Mouse (Mus musculus) lung, adult 2 months (tissue): ENCODE results near the gene Wee1. TPM values are rescaled to one million over a fixed set of nuclear protein-coding genes. Genes with fewer than 3 reads are reported as not detected.
"Not testable (repeated sequence)": the region's sequence is repeated elsewhere in the genome, so short reads cannot be mapped to it uniquely, and the experiment has no call there.

Experiments
- DNase-seq: peaks from one replicate; pipeline ENCODE4 v3.0.0; 2022
- H3K4me1 ChIP-seq: fragments of 200-500 bp; 2 replicates; pipeline ENCODE4 v1.6.1; 2011; ENCODE audit warnings: low read length; ENCODE audit not compliant: control insufficient read depth, insufficient read depth
- H3K4me3 ChIP-seq: fragments of 200-500 bp; replicated peaks from 2 replicates; pipeline ENCODE3; 2011; ENCODE audit warnings: low read depth, mild to moderate bottlenecking, control low read depth, low read length; ENCODE audit errors: extremely low read depth
- CTCF ChIP-seq: fragments of 200-500 bp; IDR thresholded peaks from 2 replicates; pipeline ENCODE4 v1.5.1; 2011; ENCODE audit warnings: mild to moderate bottlenecking, low read length, control low read depth; ENCODE audit not compliant: insufficient read depth
- POLR2A ChIP-seq: fragments of 200-500 bp; IDR thresholded peaks from 2 replicates; pipeline ENCODE4 v1.6.1; 2011; ENCODE audit warnings: low read depth, mild to moderate bottlenecking, control low read depth, low read length, borderline replicate concordance; ENCODE audit errors: extremely low read depth
- WGBS: fragments of 180-500 bp; shearing (Covaris S2); methylation state at CpG from one replicate; pipeline ENCODE4 v1.1.7; 2018; 5-methylcytosine and 5-hydroxymethylcytosine counted together
- polyA plus RNA-seq: library from polyadenylated mRNA; depleted of rRNA; stranded (reverse); fragments of >200 nt; gene quantifications from 2 replicates; pipeline ENCODE4 v1.2.3, GENCODE M21; 2012

Gene Wee1
- polyA plus RNA-seq, 1 experiment, result 2.9 TPM

GRCm38 (mm10) chr7:110101266-110101665, 20.6 kb upstream of the Wee1 start:
- Histone ChIP-seq H3K4me1 (peaks cover 2% of the 10 kb centered on the region; the same call in 1 of the 2 replicates), H3K4me3 (no peak overlapping the region)
- no peak for TF ChIP-seq POLR2A
- TF ChIP-seq CTCF, result no peak
- 70% methylated on average over 5 of the region's 5 CpGs for WGBS
- no peak for DNase-seq

GRCm38 (mm10) chr7:110105041-110105440, 16.8 kb upstream of the Wee1 start:
- Histone ChIP-seq H3K4me3 (no peak overlapping the region), H3K4me1 (peaks cover 8% of the 10 kb centered on the region)
- TF ChIP-seq POLR2A, result no peak
- TF ChIP-seq CTCF, result no peak
- DNase-seq, result no peak
- whole genome bisulfite sequencing, result 80% methylated on average over 5 of the region's 5 CpGs

DNA sequence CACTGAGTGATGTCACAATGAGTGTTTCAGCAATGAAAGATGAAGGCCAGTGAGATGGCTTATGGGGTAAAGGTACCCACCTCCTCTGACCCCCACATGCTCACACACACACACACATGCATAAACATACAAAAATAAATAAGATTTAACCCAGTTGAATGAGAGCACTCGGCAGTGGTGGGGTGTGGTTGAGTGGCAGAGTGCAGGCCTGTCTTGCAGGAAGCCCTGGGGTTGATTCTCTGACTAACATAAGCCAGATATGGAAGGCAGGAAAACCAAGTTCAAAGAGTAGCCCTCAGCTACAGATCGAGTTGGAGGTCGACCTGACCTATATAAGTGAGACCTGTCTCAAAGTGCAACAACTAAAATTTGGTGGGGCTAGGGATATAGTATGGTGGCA, 15.2 kb upstream of the Wee1 start:
- Histone ChIP-seq H3K4me1 (peaks cover 6% of the 10 kb centered on the region), H3K4me3 (no peak overlapping the region)
- 49% methylated on average over 3 of the region's 3 CpGs for WGBS

DNA sequence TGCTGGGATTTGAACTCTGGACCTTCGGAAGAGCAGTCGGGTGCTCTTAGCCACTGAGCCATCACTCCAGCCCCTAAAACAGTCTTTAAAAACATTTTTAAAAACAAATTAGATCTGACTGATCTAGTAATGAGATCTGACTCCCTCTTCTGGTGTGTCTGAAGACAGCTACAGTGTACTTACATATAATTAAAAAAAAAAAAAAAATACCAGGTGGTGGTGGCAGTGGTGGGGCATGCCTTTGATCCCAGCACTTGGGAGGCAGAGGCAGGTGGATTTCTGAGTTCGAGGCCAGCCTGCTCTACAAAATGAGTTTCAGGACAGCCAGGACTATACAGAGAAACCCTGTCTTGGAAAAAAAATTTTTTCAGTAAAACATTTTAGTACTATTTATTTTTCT, 13.3 kb upstream of the Wee1 start:
- DNase-seq, H3K4me3 ChIP-seq, H3K4me1 ChIP-seq: not testable (repeated sequence)
- 85% methylated on average over 3 of the region's 3 CpGs for WGBS

More for the DNA sequence above, 15.2 kb upstream of the Wee1 start:
- TF ChIP-seq POLR2A, result no peak
- TF ChIP-seq CTCF, result no peak
- no peak for DNase-seq

DNA sequence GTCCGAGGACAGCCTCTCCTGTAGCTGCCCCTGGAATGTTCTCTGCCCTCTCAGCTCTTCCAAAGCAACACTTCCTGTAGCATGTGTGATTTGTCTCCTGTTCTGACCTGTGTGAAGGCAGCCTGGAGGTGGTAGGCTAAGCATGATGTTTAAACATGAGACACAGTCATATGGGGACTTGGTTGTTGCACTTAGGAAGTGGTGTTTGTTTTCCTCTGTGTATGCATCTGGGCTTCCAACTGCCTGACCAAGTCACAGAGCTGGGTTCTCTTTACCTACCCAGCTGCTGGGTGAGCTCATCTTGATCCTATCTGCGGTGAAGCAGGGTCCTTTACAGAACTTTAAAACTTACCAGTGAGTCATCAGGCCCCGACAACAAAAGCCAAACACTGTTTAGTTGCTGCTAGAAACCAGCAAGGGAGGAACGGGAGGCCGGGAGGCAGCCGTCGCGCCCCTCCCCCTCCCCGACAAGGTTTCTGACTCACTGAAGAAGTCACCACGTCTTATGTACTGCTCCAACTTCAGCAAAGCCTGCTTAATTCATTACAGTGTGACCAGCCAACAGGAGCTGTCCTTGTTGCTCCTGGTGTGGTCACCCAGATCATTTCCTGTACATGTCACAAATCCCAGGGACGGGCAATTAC, 12.8 kb upstream of the Wee1 start:
- no peak for TF ChIP-seq POLR2A
- no peak for TF ChIP-seq CTCF
- WGBS, result 7% methylated on average over 11 of the region's 11 CpGs
- H3K4me1 ChIP-seq, result peaks cover 6% of the 10 kb centered on the region
- DNase-seq, result peak; percentile 47
- no peak overlapping the region for H3K4me3 ChIP-seq

GRCm38 (mm10) chr7:110110061-110110656, 11.7 kb upstream of the Wee1 start:
- TF ChIP-seq CTCF (no peak), POLR2A (no peak)

DNA sequence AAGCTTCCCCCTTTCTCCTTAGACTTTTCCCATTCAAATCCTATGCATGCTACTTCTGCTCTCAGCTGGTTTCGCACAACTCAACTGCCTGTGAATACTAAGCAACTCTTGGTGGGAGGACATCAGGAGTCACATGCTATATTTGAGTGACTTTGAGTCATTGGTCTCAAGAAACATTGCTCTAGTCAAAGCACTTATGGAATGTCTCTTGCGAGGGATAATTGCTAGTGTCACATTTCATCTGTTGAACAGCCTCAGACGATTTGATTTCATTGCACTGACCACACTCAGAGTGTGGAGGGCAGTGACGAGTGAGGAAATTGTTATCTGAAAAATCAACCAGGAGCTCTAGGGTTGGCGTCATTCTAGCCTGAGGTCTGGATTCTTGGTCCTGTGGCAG, 7.1 kb upstream of the Wee1 start:
- Histone ChIP-seq H3K4me1 (no peaks in the 10 kb centered on the region; the same call in 1 of the 2 replicates), H3K4me3 (no peak overlapping the region)
- no peak for DNase-seq
- TF ChIP-seq CTCF, result no peak
- TF ChIP-seq POLR2A, result no peak
- WGBS, result 48% methylated on average over 5 of the region's 5 CpGs

More at GRCm38 (mm10) chr7:110110061-110110656, 11.7 kb upstream of the Wee1 start:
- WGBS, result 29% methylated on average over 4 of the region's 4 CpGs
- Histone ChIP-seq H3K4me1 (peaks cover 6% of the 10 kb centered on the region), H3K4me3 (no peak overlapping the region)
- DNase-seq, result no peak

DNA sequence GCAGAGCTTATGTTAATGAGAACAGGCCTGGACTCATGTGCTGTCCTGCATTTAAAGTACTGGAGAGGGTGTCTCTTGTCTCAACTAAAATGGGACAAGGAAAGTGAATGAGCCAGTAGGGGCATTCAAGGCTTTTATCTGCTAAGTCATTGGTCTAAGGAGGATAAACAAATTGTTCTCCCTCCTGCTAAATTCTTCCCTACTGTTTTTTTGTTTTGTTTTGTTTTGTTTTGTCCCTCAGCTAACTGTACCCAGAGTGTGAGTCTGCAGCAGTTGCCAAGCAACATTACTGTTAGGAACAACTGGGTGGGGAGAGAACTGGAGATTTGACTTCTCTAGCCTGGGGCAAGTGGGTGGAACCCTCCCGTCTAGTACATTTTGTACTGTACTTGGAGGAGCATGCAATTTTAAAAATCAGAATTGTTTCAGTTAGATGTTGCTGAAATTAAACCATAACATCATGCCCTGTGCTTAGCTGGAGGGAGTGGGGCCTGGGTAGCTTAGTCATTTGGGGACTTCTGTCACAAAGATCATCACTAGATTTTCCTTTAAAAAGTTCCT, 5.0 kb upstream of the Wee1 start:
- no peak for TF ChIP-seq POLR2A
- no peak for TF ChIP-seq CTCF
- peaks cover 3% of the 10 kb centered on the region; the same call in 1 of the 2 replicates for H3K4me1 ChIP-seq
- no peak overlapping the region for H3K4me3 ChIP-seq
- DNase-seq, result no peak
- WGBS, result 19% methylated on average over 1 of the region's 1 CpGs

- 60% methylated on average over 2 of the region's 2 CpGs for WGBS
- Histone ChIP-seq H3K4me3 (no peak overlapping the region), H3K4me1 (peaks cover 3% of the 10 kb centered on the region)
- DNase-seq, result no peak
- TF ChIP-seq POLR2A, result no peak
- TF ChIP-seq CTCF, result no peak
Observed at GRCm38 (mm10) chr7:110118448-110118847, 3.4 kb upstream of the Wee1 start.
